Mouse (Mus musculus) CH12.LX (cell line): Measurements from ENCODE around the gene Kcmf1. TPM values are rescaled to one million over a fixed set of nuclear protein-coding genes. Genes with fewer than 3 reads are reported as not detected.

ENCODE experiments used
- DNase-seq: peaks from one replicate; pipeline ENCODE4 v3.0.0-alpha.2; 2013; ENCODE audit errors: extremely low read depth
- H3K27ac ChIP-seq: 2 replicates; pipeline ENCODE4 v1.5.1; 2012; ENCODE audit warnings: low read depth, mild to moderate bottlenecking, control low read depth, moderate library complexity; ENCODE audit not compliant: insufficient read depth
- H3K27me3 ChIP-seq: replicated peaks from 2 replicates; pipeline ENCODE3; 2012; ENCODE audit warnings: inconsistent platforms
- H3K36me3 ChIP-seq, 2 experiments: replicated peaks in 1 of 2; 2 replicates each; pipeline versions ENCODE3 to v1.6.1; 2012; ENCODE audit warnings: inconsistent platforms in 1 of 2, low read length in 1 of 2, mild to moderate bottlenecking in 1 of 2, mixed read lengths in 1 of 2, moderate library complexity in 1 of 2; ENCODE audit not compliant: control insufficient read depth in 1 of 2, insufficient read depth in 1 of 2
- H3K4me1 ChIP-seq, 2 experiments: 2 replicates each; pipeline ENCODE4 v1.6.1; 2012; ENCODE audit warnings: inconsistent platforms in 1 of 2, moderate library complexity in 1 of 2; ENCODE audit not compliant: insufficient read depth in 2 of 2, control insufficient read depth in 1 of 2
- H3K4me2 ChIP-seq: 2 replicates; pipeline ENCODE4 v1.6.1; 2012; ENCODE audit warnings: low read depth, mild to moderate bottlenecking, control low read depth; ENCODE audit not compliant: poor library complexity, insufficient read depth, severe bottlenecking
- H3K4me3 ChIP-seq, 3 experiments: fragments of 150-350 bp in 1 of 3; sonication (generic) in 1 of 3; replicated peaks in 1 of 3; 2 replicates each; pipeline versions ENCODE3 to v1.5.1; 2011 to 2012; ENCODE audit warnings: low read depth in 2 of 3, low read length in 2 of 3, mild to moderate bottlenecking in 2 of 3, moderate library complexity in 2 of 3, control low read depth in 1 of 3, improper control_type of control experiment in 1 of 3, inconsistent platforms in 1 of 3, mixed read lengths in 1 of 3; ENCODE audit not compliant: poor library complexity in 1 of 3
- H3K79me2 ChIP-seq: replicated peaks from 2 replicates; pipeline ENCODE4 v1.6.1; 2012; ENCODE audit warnings: mild to moderate bottlenecking, moderate library complexity; ENCODE audit not compliant: control insufficient read depth, poor library complexity, insufficient read depth, severe bottlenecking; ENCODE audit errors: extremely low read depth
- H3K9ac ChIP-seq: 2 replicates; pipeline ENCODE4 v1.6.1; 2012; ENCODE audit warnings: low read depth, mild to moderate bottlenecking, control low read depth, moderate library complexity; ENCODE audit not compliant: insufficient read depth
- H3K9me3 ChIP-seq: replicated peaks from 2 replicates; pipeline ENCODE3; 2012; ENCODE audit warnings: low read length, inconsistent platforms, mixed read lengths
- CTCF ChIP-seq, 2 experiments: IDR thresholded peaks in 1 of 2; conservative IDR thresholded peaks in 1 of 2; 2 replicates each; pipeline ENCODE4 v1.5.1; 2011 to 2012; ENCODE audit warnings: low read depth in 2 of 2, low read length in 2 of 2, improper control_type of control experiment in 1 of 2, inconsistent platforms in 1 of 2, mild to moderate bottlenecking in 1 of 2, moderate library complexity in 1 of 2
- ELF1 ChIP-seq: IDR thresholded peaks from 2 replicates; pipeline ENCODE4 v1.6.1; 2014; ENCODE audit warnings: low read depth, mild to moderate bottlenecking, inconsistent platforms, low read length, improper control_type of control experiment
- EP300 ChIP-seq: IDR thresholded peaks from 2 replicates; pipeline ENCODE4 v1.6.1; 2011; ENCODE audit warnings: low read length, improper control_type of control experiment
- HCFC1 ChIP-seq: IDR thresholded peaks from 2 replicates; pipeline ENCODE4 v1.6.1; 2012; ENCODE audit warnings: low read depth, mild to moderate bottlenecking, inconsistent platforms, low read length, improper control_type of control experiment
- IRF4 ChIP-seq: IDR thresholded peaks from 2 replicates; pipeline ENCODE4 v1.6.1; 2014; ENCODE audit warnings: low read depth, mild to moderate bottlenecking, inconsistent platforms, low read length, improper control_type of control experiment
- MEF2A ChIP-seq: IDR thresholded peaks from 2 replicates; pipeline ENCODE4 v1.6.1; 2014; ENCODE audit warnings: low read depth, mild to moderate bottlenecking, inconsistent platforms, low read length, improper control_type of control experiment, borderline replicate concordance
- MXI1 ChIP-seq: IDR thresholded peaks from 2 replicates; pipeline ENCODE4 v1.6.1; 2011; ENCODE audit warnings: mild to moderate bottlenecking, low read depth, low read length, improper control_type of control experiment
- NELFE ChIP-seq: IDR thresholded peaks from 2 replicates; pipeline ENCODE4 v1.6.1; 2011; ENCODE audit warnings: low read depth, low read length, improper control_type of control experiment
- PAX5 ChIP-seq: IDR thresholded peaks from 2 replicates; pipeline ENCODE4 v1.6.1; 2012; ENCODE audit warnings: low read length, inconsistent platforms, mixed read lengths
- POLR2A ChIP-seq: IDR thresholded peaks from 2 replicates; pipeline ENCODE4 v1.6.1; 2011; ENCODE audit warnings: low read depth, mild to moderate bottlenecking, improper control_type of control experiment, low read length
- SIN3A ChIP-seq: IDR thresholded peaks from 2 replicates; pipeline ENCODE4 v1.6.1; 2012; ENCODE audit warnings: low read length, improper control_type of control experiment, inconsistent platforms
- SMC3 ChIP-seq: IDR thresholded peaks from 2 replicates; pipeline ENCODE4 v1.6.1; 2011; ENCODE audit warnings: low read depth, low read length, improper control_type of control experiment
- USF1 ChIP-seq: IDR thresholded peaks from 2 replicates; pipeline ENCODE4 v1.6.1; 2014; ENCODE audit warnings: low read depth, mild to moderate bottlenecking, inconsistent platforms, low read length, improper control_type of control experiment
- USF2 ChIP-seq: conservative IDR thresholded peaks from 2 replicates; pipeline ENCODE4 v1.6.1; 2011; ENCODE audit warnings: low read depth, low read length, improper control_type of control experiment
- ZC3H11A ChIP-seq: IDR thresholded peaks from 2 replicates; pipeline ENCODE4 v1.6.1; 2012; ENCODE audit warnings: low read depth, mild to moderate bottlenecking, inconsistent platforms, low read length, improper control_type of control experiment
- ZNF384 ChIP-seq: IDR thresholded peaks from 2 replicates; pipeline ENCODE4 v1.6.1; 2012; ENCODE audit warnings: low read depth, low read length, improper control_type of control experiment, inconsistent platforms
- dilution Hi-C: fragments of 300-500 bp; cut with MboI; formaldehyde crosslinking; loops from 2 replicates; pipeline ENCODE4 v1.14.3; 2020; ENCODE audit warnings: low sequenced_read_pairs; ENCODE audit not compliant: extremely low pct_unique_long_range_greater_than_20kb, extremely low pct_ligation_motif_present
- in situ Hi-C: fragments of 300-500 bp; cut with MboI; formaldehyde crosslinking; loops from 3 replicates; pipeline ENCODE4 v1.14.3; 2019; ENCODE audit warnings: low sequenced_read_pairs, low pct_ligation_motif_present, low pct_unique_long_range_greater_than_20kb, mixed read lengths
- polyA plus RNA-seq: library from polyadenylated mRNA; unstranded; fragments of >175 nt; gene quantifications from 2 replicates; pipeline ENCODE4 v1.2.1, GENCODE M21; 2012; ENCODE audit warnings: low read depth; ENCODE audit not compliant: insufficient read length
- total RNA-seq, 2 experiments: library from RNA; depleted of rRNA; stranded (reverse); fragments of 300-350 nt in 1 of 2; fragments of >200 nt in 1 of 2; gene quantifications; 2 replicates each; pipeline ENCODE4 v1.2.3; 2012 to 2014

Gene Kcmf1
- total and polyA plus RNA-seq, 3 experiments = 98.0 to 207 (median 108) TPM

GRCm38 (mm10) chr6:72911261-72911660 lies 11.5 kb upstream of the Kcmf1 start:
- H3K27ac ChIP-seq = no peak overlapping the region
- no peak overlapping the region for H3K4me2 ChIP-seq
- H3K4me1 ChIP-seq = peaks cover 5 to 25% of the 10 kb centered on the region in 2 experiments
- no peaks in the 10 kb centered on the region for H3K79me2 ChIP-seq
- no peak overlapping the region for H3K4me3 ChIP-seq
- in situ Hi-C loops = no loop called here
- H3K9me3 ChIP-seq = peaks cover 2% of the 10 kb centered on the region
- no peaks in the 10 kb centered on the region for H3K36me3 ChIP-seq
- TF ChIP-seq SIN3A = no peak
- no peak for TF ChIP-seq MXI1
- TF ChIP-seq EP300 = no peak
- TF ChIP-seq ELF1 = no peak
- TF ChIP-seq PAX5 = no peak
- TF ChIP-seq USF2 = no peak
- no peak for TF ChIP-seq HCFC1
- H3K9ac ChIP-seq = no peak overlapping the region
- DNase-seq = no peak
- H3K27me3 ChIP-seq = no peaks in the 10 kb centered on the region
- dilution Hi-C loops = no loop called here

DNA sequence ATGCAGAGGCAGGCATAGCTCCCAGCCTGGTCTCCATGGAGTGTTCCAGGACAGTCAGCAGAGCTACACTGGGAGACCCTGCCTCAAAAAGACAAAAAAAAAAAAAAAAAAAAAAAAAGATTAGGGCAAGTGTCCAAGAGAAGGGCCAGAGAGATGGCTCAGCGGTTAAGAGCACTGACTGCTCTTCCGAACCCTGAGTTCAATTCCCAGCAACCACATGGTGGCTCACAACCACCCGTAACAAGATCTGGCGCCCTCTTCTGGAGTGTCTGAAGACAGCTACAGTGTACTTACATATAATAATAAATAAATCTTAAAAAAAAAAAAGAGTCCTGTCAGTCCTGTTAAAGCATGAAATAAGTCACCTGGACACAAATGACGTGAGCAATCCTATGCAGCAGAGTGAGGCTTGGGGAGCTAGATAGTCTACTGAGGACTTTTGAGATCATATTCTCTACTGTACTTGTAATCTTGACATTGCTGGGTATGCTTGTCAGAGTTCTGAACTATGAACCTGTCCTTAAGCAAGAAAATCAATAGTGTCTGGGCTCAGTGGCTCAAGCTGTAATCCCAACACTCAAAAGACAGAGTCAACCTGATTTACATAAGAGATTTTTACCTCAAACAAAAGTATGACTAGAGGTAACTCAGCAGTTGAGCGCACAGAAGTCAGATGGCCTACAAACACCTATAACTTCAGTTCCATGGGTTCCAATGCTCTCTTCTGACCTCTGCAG lies 2.6 kb upstream of the Kcmf1 start:
- H3K9ac ChIP-seq = no peak overlapping the region
- no peak overlapping the region for H3K4me2 ChIP-seq
- H3K4me3 ChIP-seq = no peak overlapping the region
- dilution Hi-C loops (no loop called here), in situ Hi-C loops (no loop called here)
- H3K9me3 ChIP-seq = peaks cover 2% of the 10 kb centered on the region
- H3K27me3 ChIP-seq = no peaks in the 10 kb centered on the region
- H3K4me1 ChIP-seq = peaks cover 4 to 15% of the 10 kb centered on the region in 2 experiments; a peak in 3 of 4 replicates
- peaks cover 30% of the 10 kb centered on the region for H3K79me2 ChIP-seq
- no peak overlapping the region for H3K27ac ChIP-seq
- peak; percentile 54 for TF ChIP-seq ZNF384
- peak; percentile 30 for TF ChIP-seq SMC3
- TF ChIP-seq CTCF (conservative IDR thresholded peaks at IDR 0.05 in 1 of 2, IDR thresholded peaks at IDR 0.05 in 1 of 2; ENCODE audit: low read depth in 2 of 2, low read length in 2 of 2) = peak in 1 of 2 experiments; percentile 45; a peak in 2 of 4 replicates
- no peak for TF ChIP-seq NELFE
- TF ChIP-seq USF1 = no peak
- TF ChIP-seq, all 38 proteins: peak for 3
- no peaks in the 10 kb centered on the region for H3K36me3 ChIP-seq
- DNase-seq = no peak

DNA sequence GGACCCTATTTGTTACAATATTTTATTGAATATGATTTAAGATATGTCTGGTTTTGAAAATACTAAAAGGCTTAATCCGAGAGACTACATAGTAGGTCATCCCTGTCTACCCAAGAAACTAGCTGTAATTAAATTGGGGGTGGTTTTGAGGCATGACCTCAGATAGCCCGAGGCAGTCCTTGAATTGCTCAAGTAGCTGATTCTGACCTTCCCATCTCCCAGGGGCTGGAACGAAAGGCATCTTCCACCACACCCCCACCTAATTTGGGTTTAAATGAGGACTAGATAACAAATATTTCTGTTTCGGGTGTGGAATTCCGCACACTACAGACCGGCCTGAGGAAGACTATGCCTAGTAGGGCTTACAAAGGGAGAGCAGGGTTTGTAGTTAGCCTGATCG lies 1.2 kb upstream of the Kcmf1 start:
- H3K4me2 ChIP-seq = peak overlapping the region; percentile 62
- H3K4me3 ChIP-seq = peak overlapping the region; percentile 67 to 98 (median 87)
- H3K79me2 ChIP-seq = peaks cover 45% of the 10 kb centered on the region
- peaks cover 2% of the 10 kb centered on the region for H3K9me3 ChIP-seq
- no peak overlapping the region for H3K27ac ChIP-seq
- H3K4me1 ChIP-seq = peaks cover 4 to 29% of the 10 kb centered on the region in 2 experiments; a peak in 3 of 4 replicates
- dilution Hi-C loops = no loop called here
- H3K27me3 ChIP-seq = no peaks in the 10 kb centered on the region
- in situ Hi-C loops = no loop called here
- DNase-seq = no peak
- peaks cover 0 to 8% of the 10 kb centered on the region in 2 experiments for H3K36me3 ChIP-seq
- TF ChIP-seq MEF2A = no peak
- TF ChIP-seq IRF4 = no peak
- no peak for TF ChIP-seq POLR2A
- no peak for TF ChIP-seq HCFC1
- TF ChIP-seq ZC3H11A = no peak
- TF ChIP-seq SIN3A = no peak
- TF ChIP-seq USF1 = no peak
- no peak for TF ChIP-seq SMC3
- TF ChIP-seq USF2 = no peak
- no peak for TF ChIP-seq EP300
- H3K9ac ChIP-seq = peak overlapping the region; percentile 100; the same call in 1 of the 2 replicates
